Mouse (Mus musculus) hindbrain, postnatal 0 days (tissue): ENCODE data around the gene Ccr3. TPM values are rescaled to one million over a fixed set of nuclear protein-coding genes. Genes with fewer than 3 reads are reported as not detected.
"Not testable (repeated sequence)": the region's sequence is repeated elsewhere in the genome, so short reads cannot be mapped to it uniquely, and the experiment has no call there.

Source experiments
- ATAC-seq: fragments of 200-750 bp; cut with Nextera tagmentation; 2 replicates; pipeline ENCODE4 v1.8.0; 2017; ENCODE audit warnings: mild to moderate bottlenecking, moderate TSS enrichment, moderate library complexity
- DNase-seq: peaks from one replicate; pipeline ENCODE4 v3.0.0-alpha.2; 2015; ENCODE audit warnings: low spot score
- H3K27ac ChIP-seq: fragments of 300-500 bp; sonication (generic); 2 replicates; pipeline ENCODE4 v1.5.1; 2014; ENCODE audit warnings: mild to moderate bottlenecking
- H3K27me3 ChIP-seq: fragments of 300-500 bp; sonication (generic); 2 replicates; pipeline ENCODE4 v1.6.1; 2014; ENCODE audit warnings: low read length, mixed read lengths; ENCODE audit not compliant: insufficient read depth
- H3K36me3 ChIP-seq: fragments of 300-500 bp; sonication (generic); 2 replicates; pipeline ENCODE4 v1.6.1; 2014; ENCODE audit warnings: low read length, mixed read lengths; ENCODE audit not compliant: insufficient read depth
- H3K4me1 ChIP-seq: fragments of 300-500 bp; sonication (generic); 2 replicates; pipeline ENCODE4 v1.6.1; 2014; ENCODE audit warnings: antibody characterized with exemption, low read length, mixed read lengths; ENCODE audit not compliant: insufficient read depth
- H3K4me2 ChIP-seq: fragments of 300-500 bp; sonication (generic); 2 replicates; pipeline ENCODE4 v1.6.1; 2014; ENCODE audit warnings: low read depth, mild to moderate bottlenecking, low read length, moderate library complexity, mixed read lengths
- H3K4me3 ChIP-seq: fragments of 300-500 bp; sonication (generic); 2 replicates; pipeline ENCODE4 v1.5.1; 2014; ENCODE audit warnings: low read length
- H3K9ac ChIP-seq: fragments of 300-500 bp; sonication (generic); replicated peaks from 2 replicates; pipeline ENCODE4 v1.6.1; 2014; ENCODE audit warnings: mild to moderate bottlenecking, low read length, moderate library complexity, mixed read lengths
- H3K9me3 ChIP-seq: fragments of 300-500 bp; sonication (generic); 2 replicates; pipeline ENCODE4 v1.6.1; 2016; ENCODE audit warnings: low read length, mixed read lengths
- CTCF ChIP-seq: IDR thresholded peaks from 2 replicates; pipeline ENCODE4 v1.5.1; 2016; ENCODE audit warnings: antibody characterized with exemption, control low read depth, low read depth
- WGBS: fragments of 180-500 bp; shearing (Covaris S2); extraction: QIAGEN DNeasy Blood & Tissue Kit; methylation state at CpG from one replicate; pipeline ENCODE4 v1.1.7; 2014; 5-methylcytosine and 5-hydroxymethylcytosine counted together
- polyA plus RNA-seq: library from polyadenylated mRNA; unstranded; fragments of >200 nt; fragmentation: Nextera tagmentation; extraction: Ambion mirVana; gene quantifications from 2 replicates; pipeline ENCODE4 v1.2.1, GENCODE M21; 2015
- total RNA-seq: library from RNA; depleted of rRNA; stranded (reverse); fragments of >200 nt; gene quantifications from 2 replicates; pipeline ENCODE4 v1.2.3, GENCODE M21; 2014

The Ccr3 gene
- total and polyA plus RNA-seq, 2 experiments from 2014 or later: not detected

- ATAC-seq (no peak), DNase-seq (no peak)
These were observed 17.2 kb downstream of the Ccr3 start for GRCm38 (mm10) chr9:124038949-124039348.

DNA sequence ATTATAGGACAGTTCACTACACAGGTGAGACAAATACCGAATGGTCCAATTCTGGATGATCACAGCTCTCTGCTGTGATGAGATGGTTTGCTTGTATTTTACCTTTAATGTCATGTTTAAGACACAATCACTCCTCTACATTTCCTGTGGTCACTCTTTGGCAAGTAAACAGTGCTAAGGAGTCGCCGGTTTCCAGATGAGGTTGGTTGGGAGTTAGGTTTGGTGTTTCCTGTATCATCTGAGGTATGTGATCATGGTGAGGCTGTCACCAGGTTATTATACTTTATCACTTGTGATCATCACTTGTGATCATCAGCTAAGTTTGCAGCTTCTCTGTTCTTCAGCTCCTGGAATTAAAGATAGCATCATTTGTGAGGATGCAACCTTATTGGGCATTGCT is 19.2 kb downstream of the Ccr3 start:
- WGBS: 85% methylated on average over 3 of the region's 3 CpGs
- Histone ChIP-seq H3K27ac (no peak overlapping the region), H3K9me3 (no peaks in the 10 kb centered on the region), H3K4me3 (no peak overlapping the region), H3K4me2 (no peak overlapping the region), H3K9ac (no peak overlapping the region), H3K4me1 (no peaks in the 10 kb centered on the region), H3K27me3 (no peaks in the 10 kb centered on the region), H3K36me3 (no peaks in the 10 kb centered on the region)
- ATAC-seq (no peak), DNase-seq (no peak)
- TF ChIP-seq CTCF: no peak

More at GRCm38 (mm10) chr9:124038949-124039348, 17.2 kb downstream of the Ccr3 start:
- Histone ChIP-seq H3K36me3 (no peaks in the 10 kb centered on the region), H3K9ac (no peak overlapping the region), H3K27ac (no peak overlapping the region), H3K4me1 (no peaks in the 10 kb centered on the region), H3K9me3 (no peaks in the 10 kb centered on the region), H3K4me2 (no peak overlapping the region), H3K27me3 (no peaks in the 10 kb centered on the region), H3K4me3 (no peak overlapping the region)
- no peak for TF ChIP-seq CTCF
- 89% methylated on average over 5 of the region's 5 CpGs for WGBS

DNA sequence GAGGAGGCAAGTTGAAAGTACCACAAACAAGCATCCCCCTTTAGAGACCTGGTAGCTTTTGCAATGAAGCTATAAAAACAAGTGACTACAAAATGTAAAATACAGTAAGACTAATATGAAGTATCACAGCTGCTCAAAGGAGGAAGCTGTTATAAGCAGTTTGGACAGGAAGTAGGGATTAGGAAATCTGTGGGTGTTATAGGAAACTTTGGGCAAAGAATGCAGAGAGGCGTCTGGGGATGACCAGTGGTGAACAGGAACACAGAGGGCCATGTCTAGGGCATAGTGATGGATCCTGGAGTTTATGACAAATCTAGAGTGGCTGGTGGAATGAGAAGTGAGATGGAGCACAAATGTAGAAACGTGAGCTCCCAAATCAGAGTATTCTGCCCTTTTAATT is 31.8 kb downstream of the Ccr3 start:
- Histone ChIP-seq H3K9me3 (no peaks in the 10 kb centered on the region), H3K9ac (no peak overlapping the region), H3K4me3 (no peak overlapping the region), H3K4me1 (no peaks in the 10 kb centered on the region), H3K27me3 (no peaks in the 10 kb centered on the region), H3K36me3 (no peaks in the 10 kb centered on the region), H3K4me2 (no peak overlapping the region), H3K27ac (no peak overlapping the region)
- ATAC-seq (no peak), DNase-seq (no peak)
- TF ChIP-seq CTCF: no peak
- 65% methylated on average over 2 of the region's 2 CpGs for WGBS

- Histone ChIP-seq H3K4me3 (no peak overlapping the region), H3K27ac (no peak overlapping the region), H3K36me3 (no peaks in the 10 kb centered on the region), H3K27me3 (no peaks in the 10 kb centered on the region), H3K4me2 (no peak overlapping the region), H3K9me3 (no peaks in the 10 kb centered on the region), H3K9ac (no peak overlapping the region), H3K4me1 (no peaks in the 10 kb centered on the region)
- no peak for TF ChIP-seq CTCF
- 79% methylated on average over 3 of the region's 3 CpGs for WGBS
- no peak for DNase-seq
- ATAC-seq: no peak
These were observed 34.5 kb downstream of the Ccr3 start for GRCm38 (mm10) chr9:124056158-124056709.

GRCm38 (mm10) chr9:124059660-124060352 is 38.0 kb downstream of the Ccr3 start:
- no peaks in the 10 kb centered on the region for H3K27me3 ChIP-seq
- H3K36me3 ChIP-seq: no peaks in the 10 kb centered on the region
- H3K4me2 ChIP-seq: no peak overlapping the region
- 75% methylated on average over 2 of the region's 2 CpGs for WGBS
- DNase-seq (no peak), ATAC-seq (no peak)
- H3K9me3 ChIP-seq: no peaks in the 10 kb centered on the region
- TF ChIP-seq CTCF: no peak
- no peak overlapping the region for H3K4me3 ChIP-seq
- no peaks in the 10 kb centered on the region for H3K4me1 ChIP-seq
- H3K9ac ChIP-seq: no peak overlapping the region
- no peak overlapping the region for H3K27ac ChIP-seq

GRCm38 (mm10) chr9:124061474-124062432 is 40.0 kb downstream of the Ccr3 start:
- H3K4me2 ChIP-seq, H3K9me3 ChIP-seq, DNase-seq, H3K9ac ChIP-seq, H3K4me1 ChIP-seq, ATAC-seq, H3K27me3 ChIP-seq, H3K36me3 ChIP-seq, H3K27ac ChIP-seq, H3K4me3 ChIP-seq: not testable (repeated sequence)
- WGBS: 57% methylated on average over 3 of the region's 3 CpGs
